Mouse (Mus musculus) bone marrow macrophage, adult 2 months (primary cell): ENCODE data around the gene Cmas.

Experiments
- CTCF ChIP-seq: IDR thresholded peaks from 2 replicates; pipeline ENCODE4 v1.5.1; 2012; ENCODE audit warnings: low read depth, mild to moderate bottlenecking, low read length, moderate library complexity
- POLR2A ChIP-seq: IDR thresholded peaks from 2 replicates; pipeline ENCODE4 v1.6.1; 2012; ENCODE audit warnings: mild to moderate bottlenecking, low read depth, low read length, borderline replicate concordance

DNA sequence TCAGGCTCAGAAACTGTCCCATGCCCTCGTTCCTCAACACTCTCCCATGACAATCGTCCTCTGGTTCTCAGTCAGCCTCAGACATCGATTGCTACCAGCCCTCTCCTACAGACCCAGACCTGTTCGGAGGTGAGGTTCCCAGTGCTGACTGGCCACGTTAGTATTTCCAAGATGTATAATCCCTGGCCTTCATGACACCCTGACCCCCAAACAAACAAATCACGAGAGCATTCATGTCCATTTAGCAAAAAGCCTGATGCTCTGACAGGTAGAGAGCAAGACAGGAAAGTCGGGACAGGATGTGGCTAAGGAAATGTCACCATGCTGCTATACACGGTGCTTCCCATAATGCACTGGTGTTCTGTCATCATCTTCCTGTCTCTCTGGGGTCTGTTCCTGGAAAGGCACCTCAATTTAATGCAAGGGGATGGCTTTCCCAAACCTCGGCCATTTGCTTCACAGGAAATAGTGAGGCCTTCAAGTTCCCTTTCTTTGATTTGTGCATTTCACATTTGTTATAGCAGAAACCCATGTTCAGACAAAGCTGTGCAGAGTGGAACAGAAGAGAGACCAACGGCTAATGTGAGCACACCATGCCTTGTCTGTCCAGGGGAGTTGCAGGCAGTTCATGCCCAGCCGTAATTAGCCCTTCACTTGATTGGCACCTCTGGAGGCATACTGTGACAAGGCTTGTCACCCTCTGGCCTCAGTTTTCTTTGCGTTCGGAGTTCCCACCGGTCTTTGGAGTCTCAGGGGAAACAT, 23.5 kb downstream of the Cmas start:
- TF ChIP-seq CTCF (no peak), POLR2A (no peak)
